Mouse (Mus musculus) Patski (cell line): ENCODE measurements at regions not wholly inside any gene's neighbourhood (a gene's known extent, or its start where the extent isn't known, plus 50 kb on each side); places are given as distances from the start of the nearest gene placed in this dataset.
"Not testable (repeated sequence)": the region's sequence is repeated elsewhere in the genome, so short reads cannot be mapped to it uniquely, and the experiment has no call there.

ENCODE experiments used
- ATAC-seq: fragments of 100-300 bp; one replicate; pipeline ENCODE4 v1.8.0; 2021
- CTCF ChIA-PET: fragments of 350-600 bp; sonication (Branson Sonifier 250); formaldehyde crosslinking; loops from one replicate; lab custom pipeline; 2022; ENCODE audit warnings: inconsistent platforms; lab: Charles Lee
- POLR2A ChIA-PET: fragments of 350-600 bp; sonication (Branson Sonifier 250); formaldehyde crosslinking; loops from one replicate; lab custom pipeline; 2022; ENCODE audit warnings: antibody characterized with exemption, inconsistent platforms; lab: Charles Lee
- DNase-seq: peaks from one replicate; pipeline ENCODE4 v3.0.0-alpha.2; 2011; ENCODE audit warnings: low read depth, low spot score
- H3K27me3 ChIP-seq: fragments of 371-371 bp; one replicate; pipeline ENCODE4 v1.5.1; 2021
- CTCF ChIP-seq: fragments of 100-300 bp; IDR thresholded peaks from one replicate; pipeline ENCODE4 v1.5.1; 2021
- in situ Hi-C: fragments of 300-500 bp; cut with MboI; formaldehyde crosslinking; loops from 3 replicates; pipeline ENCODE4 v1.11.1; 2018; ENCODE audit warnings: low pct_unique_long_range_greater_than_20kb, mixed read lengths

DNA sequence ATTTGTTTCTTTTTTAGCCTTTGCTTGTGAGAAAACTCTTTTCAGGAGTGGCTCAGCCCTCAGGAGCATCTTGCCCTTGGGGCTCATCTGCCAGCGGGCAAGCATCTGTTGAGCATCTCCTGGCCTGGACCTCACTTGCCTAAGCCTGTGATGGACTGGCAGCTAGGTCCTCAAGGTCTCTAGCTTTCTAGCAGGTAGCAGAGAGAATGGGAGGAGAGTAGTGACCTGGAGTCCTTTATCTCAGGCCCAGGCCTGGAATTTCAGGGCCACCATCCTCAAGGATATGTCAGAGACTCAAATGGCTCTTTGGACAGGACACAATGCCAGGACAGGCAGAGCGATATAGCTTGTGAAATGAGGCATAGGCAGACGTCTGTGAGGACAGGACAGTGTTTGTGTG is 59.3 kb upstream of the Klf13 start:
- in situ Hi-C loops: no loop called here
- DNase-seq (no peak), ATAC-seq (no peak)
- no peak for TF ChIP-seq CTCF
- POLR2A ChIA-PET: no interaction called here
- no peaks in the 10 kb centered on the region for H3K27me3 ChIP-seq
- CTCF ChIA-PET: no interaction called here

DNA sequence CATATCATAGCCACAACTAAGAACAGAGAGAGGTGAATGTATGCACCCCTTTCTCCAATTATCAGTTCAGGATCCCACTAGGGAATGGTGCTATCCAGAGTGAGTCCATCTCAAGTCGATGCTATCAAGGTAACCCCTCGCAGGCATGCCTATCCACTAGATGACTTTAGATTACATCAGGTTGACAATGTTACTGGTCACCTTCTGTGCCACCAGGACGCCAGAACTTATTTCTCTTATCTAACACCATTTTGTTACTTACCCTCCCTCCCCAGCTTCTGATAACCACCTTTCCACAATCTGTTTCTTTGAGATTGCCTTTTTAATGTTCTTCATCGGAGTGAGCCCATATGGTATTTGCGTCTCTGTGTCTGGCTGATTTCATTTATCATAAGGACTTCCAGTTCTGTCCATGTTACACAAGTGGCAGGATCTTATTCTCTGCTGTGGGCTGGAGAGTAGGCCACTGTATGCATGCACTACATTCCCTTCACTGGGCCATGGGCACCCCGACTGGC is 57.9 kb upstream of the Klf13 start:
- no peak for TF ChIP-seq CTCF

DNA sequence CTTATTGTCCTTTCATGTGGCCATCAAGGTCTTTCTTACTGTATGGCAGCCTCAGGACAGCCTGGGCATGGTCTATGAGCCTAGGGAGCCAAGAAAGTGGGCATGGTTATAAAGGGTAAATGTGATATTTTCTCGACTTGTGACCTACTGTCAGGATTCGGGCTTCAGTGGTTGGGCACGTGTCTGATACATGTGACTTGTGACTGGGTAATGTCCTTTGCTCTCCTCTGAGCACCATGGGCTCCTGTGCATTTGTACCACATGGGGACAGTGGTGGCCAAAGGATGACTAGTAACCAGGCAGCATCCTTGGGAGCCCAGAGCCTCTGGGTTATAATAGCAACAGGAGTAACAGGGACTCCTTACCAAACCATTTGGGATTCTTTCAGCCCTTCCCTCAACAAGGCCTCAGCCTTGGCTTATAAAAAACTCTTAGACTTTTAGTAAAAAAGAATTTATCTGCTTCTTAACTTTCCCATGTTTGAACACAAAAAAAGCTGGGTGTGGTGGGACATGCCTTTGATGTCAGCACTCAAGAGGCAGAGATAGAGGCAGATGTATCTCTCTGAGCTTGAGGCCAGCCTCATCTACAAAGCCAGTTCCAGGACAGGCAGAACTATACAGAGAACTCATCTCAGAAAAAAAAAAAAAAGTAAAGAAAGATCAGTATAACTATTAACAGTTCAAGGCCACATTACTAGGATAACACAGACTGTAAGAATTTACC is 56.7 kb upstream of the Klf13 start:
- in situ Hi-C loops: no loop called here
- no peak for ATAC-seq
- POLR2A ChIA-PET: interaction anchor here (0.7 kb wide), 1 partner anchor 154 kb away, joined by 4 read pairs; no protein-coding TSS in a partner anchor
- CTCF ChIA-PET: interaction anchor here (1.2 kb wide), 1 partner anchor 242 kb away, joined by 3 read pairs; no protein-coding TSS in a partner anchor
- no peak for TF ChIP-seq CTCF
- DNase-seq: no peak
- H3K27me3 ChIP-seq: no peaks in the 10 kb centered on the region

More for the DNA sequence above, 57.9 kb upstream of the Klf13 start:
- ChIA-PET CTCF (interaction anchor here (1.2 kb wide), 1 partner anchor 243 kb away, joined by 3 read pairs; no protein-coding TSS in a partner anchor), POLR2A (no interaction called here)
- DNase-seq: no peak
- ATAC-seq: no peak
- no peaks in the 10 kb centered on the region for H3K27me3 ChIP-seq
- in situ Hi-C loops: no loop called here

DNA sequence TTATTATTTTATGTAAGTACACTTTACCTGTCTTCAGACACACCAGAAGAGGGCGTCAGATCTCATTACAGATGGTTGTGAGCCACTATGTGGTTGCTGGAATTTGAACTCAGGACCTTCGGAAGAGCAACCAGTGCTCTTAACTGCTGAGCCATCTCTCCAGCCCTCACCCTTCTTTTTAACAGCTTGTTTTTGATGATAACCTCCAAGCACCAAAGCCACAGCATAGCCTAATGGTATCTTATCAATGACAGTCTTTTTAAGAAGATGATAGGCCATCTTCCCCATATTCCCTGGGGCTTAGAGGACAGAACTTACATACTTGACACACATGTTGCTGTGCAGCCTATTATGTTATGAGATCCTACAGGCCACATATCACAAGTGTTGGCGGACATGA is 56.1 kb upstream of the Klf13 start:
- DNase-seq, H3K27me3 ChIP-seq, POLR2A ChIA-PET, CTCF ChIA-PET, in situ Hi-C loops, ATAC-seq: not testable (repeated sequence)

DNA sequence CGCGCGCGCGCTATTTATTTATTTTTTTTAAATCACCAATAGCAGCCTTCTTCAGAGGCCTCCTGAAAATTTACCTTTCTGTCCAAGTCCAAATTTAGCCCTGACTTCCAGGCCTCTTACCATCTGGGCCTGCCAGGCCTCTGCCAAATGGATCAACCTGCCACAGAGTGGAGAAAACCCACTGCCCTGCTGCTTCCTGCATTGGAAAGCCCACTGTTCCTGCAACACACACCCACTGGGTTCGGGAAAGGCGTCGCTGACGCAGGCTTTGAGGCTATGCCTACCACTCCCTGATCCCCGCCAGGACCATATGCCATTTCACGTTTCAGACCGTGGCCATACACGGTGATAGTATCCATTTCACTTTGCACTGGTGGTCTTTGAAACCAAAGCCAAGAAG is 53.4 kb upstream of the Klf13 start:
- H3K27me3 ChIP-seq: no peaks in the 10 kb centered on the region
- in situ Hi-C loops: no loop called here
- no peak for DNase-seq
- no peak for ATAC-seq
- ChIA-PET CTCF (no interaction called here), POLR2A (no interaction called here)
- TF ChIP-seq CTCF: no peak

DNA sequence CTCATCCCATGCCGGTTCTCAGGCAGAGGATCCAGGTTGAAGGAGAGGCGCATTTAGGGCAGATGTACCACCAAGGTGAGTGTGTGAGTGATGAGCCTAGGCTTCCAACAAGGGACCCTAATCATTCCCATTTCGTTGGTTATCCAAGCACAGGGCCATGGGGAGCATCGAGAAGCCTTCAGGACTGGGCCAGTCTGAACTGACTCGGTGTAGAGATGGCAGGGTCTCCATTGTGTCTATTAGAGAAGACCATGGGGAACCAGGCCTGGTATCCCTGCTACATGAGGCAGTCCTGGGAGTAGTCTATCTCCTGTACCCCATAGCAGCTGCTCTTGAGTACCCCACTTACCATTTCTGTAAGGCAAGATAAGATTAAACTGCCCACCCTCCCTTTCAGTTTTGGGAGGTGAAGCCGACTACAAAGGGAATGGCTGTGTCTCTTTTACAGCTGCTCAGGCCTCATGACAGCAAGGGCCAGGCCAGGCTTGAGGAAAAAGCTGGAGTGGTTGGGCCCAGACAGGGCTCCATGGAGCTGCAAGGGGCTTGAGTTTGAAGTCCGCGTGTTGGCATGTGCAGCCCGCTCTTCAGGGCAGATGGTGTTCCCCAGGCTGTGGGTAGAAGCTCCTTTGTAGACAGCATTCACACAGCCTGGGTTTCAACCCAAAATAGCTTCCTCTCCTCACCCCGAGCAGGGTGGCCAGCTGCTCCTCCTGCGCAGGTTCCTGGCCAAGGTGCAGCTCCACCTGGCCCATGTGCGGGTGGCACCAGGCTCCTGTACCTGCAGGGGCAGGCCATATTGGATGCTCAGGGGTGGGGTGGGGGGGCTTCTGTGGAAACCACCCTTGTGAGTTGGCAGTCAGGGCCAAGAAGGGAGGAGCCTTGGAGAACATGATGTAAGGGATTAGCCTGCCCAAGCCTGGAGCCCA is 52.6 kb upstream of the Klf13 start:
- DNase-seq (no peak), ATAC-seq (no peak)
- CTCF ChIA-PET: no interaction called here
- POLR2A ChIA-PET: no interaction called here
- H3K27me3 ChIP-seq: no peaks in the 10 kb centered on the region
- in situ Hi-C loops: no loop called here
- no peak for TF ChIP-seq CTCF

DNA sequence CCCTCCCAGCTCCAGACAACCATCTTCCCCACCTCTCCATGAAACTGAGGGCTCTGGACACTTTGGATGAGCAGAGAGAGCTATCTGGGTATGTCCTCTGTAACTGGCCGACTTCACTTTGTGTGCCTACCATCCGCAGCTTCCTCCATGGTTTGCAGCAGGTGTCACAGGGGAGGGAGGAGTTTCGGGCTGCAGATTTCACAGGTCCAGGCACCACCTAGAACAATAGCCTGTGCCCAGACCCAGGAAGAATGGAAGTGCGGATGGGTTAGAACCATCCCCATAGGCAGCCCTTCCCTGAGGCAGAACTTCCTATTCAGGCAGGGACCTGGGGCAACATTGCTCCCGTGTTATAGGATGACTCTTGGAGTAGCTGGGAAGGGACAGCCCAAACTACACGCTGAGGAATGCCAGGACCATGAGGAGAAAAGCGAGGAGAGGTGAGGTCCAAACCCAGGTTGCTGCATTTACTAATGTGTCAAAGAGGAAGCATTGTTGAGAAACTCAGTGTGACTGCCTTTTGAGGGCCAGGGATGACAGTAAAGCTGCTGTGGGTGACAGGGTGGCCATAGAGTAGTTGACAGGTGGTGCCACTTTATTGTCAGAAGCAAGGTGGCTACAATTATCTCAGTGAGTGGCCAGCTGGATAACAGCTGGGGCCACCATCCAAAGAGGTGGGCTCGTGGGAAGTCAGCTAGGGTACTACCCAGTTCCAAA is 51.8 kb upstream of the Klf13 start:
- ChIA-PET CTCF (no interaction called here), POLR2A (no interaction called here)
- ATAC-seq (no peak), DNase-seq (no peak)
- in situ Hi-C loops: no loop called here
- TF ChIP-seq CTCF: no peak
- H3K27me3 ChIP-seq: no peaks in the 10 kb centered on the region

DNA sequence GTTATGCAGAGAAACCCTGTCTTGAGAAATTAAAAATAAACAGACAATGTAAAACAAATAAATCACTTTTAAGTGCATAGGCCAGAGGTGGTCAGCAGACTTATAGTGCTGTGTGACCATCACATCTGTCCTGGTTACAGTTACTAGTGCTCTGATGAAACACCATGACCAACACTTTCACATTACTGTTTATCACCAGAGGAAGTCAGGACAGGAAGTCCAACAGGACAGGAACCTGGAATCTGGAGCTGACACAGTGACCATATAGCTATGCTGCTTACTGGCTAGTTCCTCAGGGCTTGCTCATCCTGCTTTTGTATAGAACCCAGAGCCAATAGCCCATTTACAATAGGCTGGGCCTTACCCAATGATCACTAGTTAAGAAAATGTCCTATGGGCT is 51.0 kb upstream of the Klf13 start:
- in situ Hi-C loops: no loop called here
- POLR2A ChIA-PET: no interaction called here
- no peak for TF ChIP-seq CTCF
- ATAC-seq: no peak
- H3K27me3 ChIP-seq: no peaks in the 10 kb centered on the region
- CTCF ChIA-PET: interaction anchor here (1.5 kb wide), 1 partner anchor 24 kb away, joined by 4 read pairs; no protein-coding TSS in a partner anchor
- DNase-seq: no peak
